Mouse (Mus musculus) hindbrain, embryonic 14.5 days (tissue): Measurements from ENCODE around the gene Cwf19l1. TPM values are rescaled to one million over a fixed set of nuclear protein-coding genes. Genes with fewer than 3 reads are reported as not detected.

Experiments
- ATAC-seq: fragments of 200-750 bp; cut with Nextera tagmentation; 2 replicates; pipeline ENCODE4 v1.8.0; 2017; ENCODE audit warnings: moderate number of reproducible peaks, mild to moderate bottlenecking, moderate TSS enrichment, moderate library complexity; ENCODE audit not compliant: low FRiP score
- DNase-seq: peaks from one replicate; pipeline ENCODE4 v3.0.0-alpha.2; 2015; ENCODE audit warnings: low spot score
- H3K27ac ChIP-seq: fragments of 300-500 bp; sonication (generic); 2 replicates; pipeline ENCODE4 v1.5.1; 2014; ENCODE audit warnings: mild to moderate bottlenecking, moderate library complexity
- H3K27me3 ChIP-seq: fragments of 300-500 bp; sonication (generic); 2 replicates; pipeline ENCODE4 v1.6.1; 2014; ENCODE audit warnings: mild to moderate bottlenecking, low read length, mixed read lengths; ENCODE audit not compliant: control insufficient read depth, insufficient read depth
- H3K36me3 ChIP-seq: fragments of 300-500 bp; sonication (generic); replicated peaks from 2 replicates; pipeline ENCODE4 v1.6.1; 2014; ENCODE audit not compliant: control insufficient read depth, insufficient read depth
- H3K4me1 ChIP-seq: fragments of 300-500 bp; sonication (generic); replicated peaks from 2 replicates; pipeline ENCODE4 v1.6.1; 2014; ENCODE audit warnings: antibody characterized with exemption, low read length, mixed read lengths; ENCODE audit not compliant: control insufficient read depth, insufficient read depth
- H3K4me2 ChIP-seq: fragments of 300-500 bp; sonication (generic); replicated peaks from 2 replicates; pipeline ENCODE4 v1.6.1; 2014; ENCODE audit warnings: mild to moderate bottlenecking, moderate library complexity
- H3K4me3 ChIP-seq: fragments of 300-500 bp; sonication (generic); replicated peaks from 2 replicates; pipeline ENCODE4 v1.5.1; 2014; ENCODE audit warnings: mild to moderate bottlenecking, low read length
- H3K9ac ChIP-seq: fragments of 300-500 bp; sonication (generic); 2 replicates; pipeline ENCODE4 v1.6.1; 2014
- H3K9me3 ChIP-seq: fragments of 300-500 bp; sonication (generic); 2 replicates; pipeline ENCODE4 v1.6.1; 2016; ENCODE audit warnings: low read length; ENCODE audit not compliant: control insufficient read depth
- WGBS: fragments of 180-500 bp; shearing (Covaris S2); extraction: QIAGEN DNeasy Blood & Tissue Kit; methylation state at CpG from one replicate; pipeline ENCODE4 v1.1.7; 2014; 5-methylcytosine and 5-hydroxymethylcytosine counted together
- polyA plus RNA-seq: library from polyadenylated mRNA; unstranded; fragments of >200 nt; fragmentation: Nextera tagmentation; extraction: Ambion mirVana; gene quantifications from 2 replicates; pipeline ENCODE4 v1.2.1, GENCODE M21; 2014

Cwf19l1 gene
- polyA plus RNA-seq, 1 experiment from 2014 or later: 29.7 TPM

GRCm38 (mm10) chr19:44069914-44070232 lies 65.8 kb downstream of the Cwf19l1 start:
- Histone ChIP-seq H3K4me1 (peaks cover 10% of the 10 kb centered on the region), H3K9me3 (no peaks in the 10 kb centered on the region), H3K27me3 (no peaks in the 10 kb centered on the region), H3K4me3 (peak overlapping the region; percentile 84), H3K36me3 (peaks cover 19% of the 10 kb centered on the region), H3K27ac (peak overlapping the region; percentile 75), H3K4me2 (peak overlapping the region; percentile 73), H3K9ac (peak overlapping the region; percentile 85)
- DNase-seq: no peak
- no peak for ATAC-seq
- 7% methylated on average over 4 of the region's 4 CpGs for WGBS

- ATAC-seq: peak; percentile 95
- DNase-seq: peak; percentile 90
- Histone ChIP-seq H3K4me3 (peak within 1 kb of the TSS; percentile 84), H3K9ac (peak within 1 kb of the TSS; percentile 85), H3K4me1 (peaks cover 10% of the 10 kb centered on the region), H3K27me3 (no peaks in the 10 kb centered on the region), H3K27ac (peak within 1 kb of the TSS; percentile 75), H3K9me3 (no peaks in the 10 kb centered on the region), H3K36me3 (peaks cover 17% of the 10 kb centered on the region), H3K4me2 (peak within 1 kb of the TSS; percentile 73)
- under 1% methylated on average over 73 of the region's 75 CpGs for WGBS
These were observed 66.4 kb downstream of the Cwf19l1 start, which contains the start of gene Erlin1 for GRCm38 (mm10) chr19:44069121-44069913. TSS of gene Erlin1 (minus strand) at chr19:44069785.

GRCm38 (mm10) chr19:44068232-44068631 lies 67.4 kb downstream of the Cwf19l1 start:
- 83% methylated on average over 4 of the region's 4 CpGs for WGBS
- H3K9ac ChIP-seq: peak overlapping the region; percentile 85; the same call in 1 of the 2 replicates
- H3K9me3 ChIP-seq: no peaks in the 10 kb centered on the region
- DNase-seq (no peak), ATAC-seq (no peak)
- no peaks in the 10 kb centered on the region for H3K27me3 ChIP-seq
- H3K4me2 ChIP-seq: peak overlapping the region; percentile 73
- H3K27ac ChIP-seq: no peak overlapping the region
- peaks cover 12% of the 10 kb centered on the region for H3K36me3 ChIP-seq
- peaks cover 10% of the 10 kb centered on the region for H3K4me1 ChIP-seq
- H3K4me3 ChIP-seq: peak overlapping the region; percentile 84

GRCm38 (mm10) chr19:44067323-44068049 lies 68.2 kb downstream of the Cwf19l1 start:
- Histone ChIP-seq H3K9ac (no peak overlapping the region), H3K4me3 (no peak overlapping the region), H3K36me3 (peaks cover 9% of the 10 kb centered on the region), H3K27ac (no peak overlapping the region), H3K9me3 (no peaks in the 10 kb centered on the region), H3K27me3 (no peaks in the 10 kb centered on the region), H3K4me2 (0 out of 2 replicates have a peak overlapping the region, but pooled peaks have one; percentile 73), H3K4me1 (peaks cover 10% of the 10 kb centered on the region)
- DNase-seq (no peak), ATAC-seq (no peak)
- 85% methylated on average over 9 of the region's 9 CpGs for WGBS

GRCm38 (mm10) chr19:44064734-44065133 lies 70.9 kb downstream of the Cwf19l1 start:
- H3K9me3 ChIP-seq: no peaks in the 10 kb centered on the region
- H3K27ac ChIP-seq: no peak overlapping the region
- DNase-seq (no peak), ATAC-seq (no peak)
- peaks cover 10% of the 10 kb centered on the region for H3K4me1 ChIP-seq
- no peak overlapping the region for H3K4me3 ChIP-seq
- no peak overlapping the region for H3K4me2 ChIP-seq
- H3K36me3 ChIP-seq: peaks cover 34% of the 10 kb centered on the region
- H3K27me3 ChIP-seq: no peaks in the 10 kb centered on the region
- H3K9ac ChIP-seq: no peak overlapping the region
- WGBS: 92% methylated on average over 2 of the region's 2 CpGs

- no peak overlapping the region for H3K9ac ChIP-seq
- H3K27ac ChIP-seq: no peak overlapping the region
- DNase-seq (no peak), ATAC-seq (no peak)
- 86% methylated on average over 7 of the region's 7 CpGs for WGBS
- H3K4me3 ChIP-seq: no peak overlapping the region
- H3K36me3 ChIP-seq: peaks cover 42% of the 10 kb centered on the region
- H3K4me2 ChIP-seq: no peak overlapping the region
- H3K4me1 ChIP-seq: peaks cover 9% of the 10 kb centered on the region
- H3K27me3 ChIP-seq: no peaks in the 10 kb centered on the region
- H3K9me3 ChIP-seq: no peaks in the 10 kb centered on the region
These were observed 71.9 kb downstream of the Cwf19l1 start for GRCm38 (mm10) chr19:44063773-44064172.

- 90% methylated on average over 3 of the region's 3 CpGs for WGBS
- H3K9me3 ChIP-seq: no peaks in the 10 kb centered on the region
- no peaks in the 10 kb centered on the region for H3K27me3 ChIP-seq
- no peak overlapping the region for H3K9ac ChIP-seq
- H3K4me2 ChIP-seq: no peak overlapping the region
- H3K4me3 ChIP-seq: no peak overlapping the region
- no peaks in the 10 kb centered on the region for H3K4me1 ChIP-seq
- H3K36me3 ChIP-seq: peaks cover 64% of the 10 kb centered on the region
- ATAC-seq (no peak), DNase-seq (no peak)
- H3K27ac ChIP-seq: no peak overlapping the region
These were observed 75.5 kb downstream of the Cwf19l1 start for GRCm38 (mm10) chr19:44060226-44060625.

Other genes starting within 250 kb of the Cwf19l1 start
- 8.7 and 8.9 TPM in 2 replicates for gene Dnmbp, start 195.7 kb downstream of the Cwf19l1 start, polyA plus RNA-seq
- 0.20 and 0.26 TPM in 2 replicates for gene Cpn1, start 149.3 kb downstream of the Cwf19l1 start, polyA plus RNA-seq
- gene Cyp2c23, start 106.7 kb downstream of the Cwf19l1 start, polyA plus RNA-seq: not detected in 2 replicates
- 17.1 and 17.8 TPM in 2 replicates for gene Erlin1, start 66.1 kb downstream of the Cwf19l1 start, polyA plus RNA-seq
- 48.3 and 52.5 TPM in 2 replicates for gene Chuk, start 28.4 kb downstream of the Cwf19l1 start, polyA plus RNA-seq
- gene Bloc1s2, start 10.6 kb upstream of the Cwf19l1 start, polyA plus RNA-seq: 164 and 173 TPM in 2 replicates
- gene Pkd2l1, start 56.6 kb upstream of the Cwf19l1 start, polyA plus RNA-seq: 0.43 and 0.51 TPM in 2 replicates
- 4.2 and 5.4 TPM in 2 replicates for gene Scd3, start 67.4 kb upstream of the Cwf19l1 start, polyA plus RNA-seq
- gene Scd2, start 157.8 kb upstream of the Cwf19l1 start, polyA plus RNA-seq: 323 and 381 TPM in 2 replicates
- 0.25 and 0.30 TPM in 2 replicates for gene Scd4, start 197.2 kb upstream of the Cwf19l1 start, polyA plus RNA-seq